Mouse (Mus musculus) mesoderm, embryonic 11.5 days (tissue): Measurements from ENCODE around the gene Dnajc27.
A peak's percentile ranks its signal among the peaks of the same experiment; 100 is the strongest.

ENCODE experiments used
- DNase-seq: peaks from one replicate; pipeline ENCODE4 v3.0.0-alpha.2; 2012; ENCODE audit warnings: low read depth, low spot score

Gene Dnajc27

GRCm38 (mm10) chr12:4082132-4083001 lies at the start of gene Dnajc27:
Gene Dnajc27 (plus strand): TSS chr12:4082583.
- peak; percentile 96 for DNase-seq

GRCm38 (mm10) chr12:4036157-4036556 lies 46.2 kb upstream of the Dnajc27 start:
- no peak for DNase-seq

GRCm38 (mm10) chr12:4037511-4037910 lies 44.9 kb upstream of the Dnajc27 start:
- no peak for DNase-seq

- peak; percentile 91 for DNase-seq
Measured at GRCm38 (mm10) chr12:4038061-4039041, 44.0 kb upstream of the Dnajc27 start, which contains the start of gene Efr3b. Gene Efr3b (minus strand): TSS chr12:4038915.

- DNase-seq, result no peak
Measured at GRCm38 (mm10) chr12:4039046-4039445, 43.3 kb upstream of the Dnajc27 start.

GRCm38 (mm10) chr12:4042411-4042810 lies 40.0 kb upstream of the Dnajc27 start:
- DNase-seq, result no peak

- no peak for DNase-seq
Measured at GRCm38 (mm10) chr12:4045992-4046391, 36.4 kb upstream of the Dnajc27 start.

GRCm38 (mm10) chr12:4048031-4048430 lies 34.4 kb upstream of the Dnajc27 start:
- DNase-seq, result no peak

GRCm38 (mm10) chr12:4050861-4051425 lies 31.4 kb upstream of the Dnajc27 start:
- DNase-seq, result no peak

GRCm38 (mm10) chr12:4053643-4054042 lies 28.7 kb upstream of the Dnajc27 start:
- DNase-seq, result no peak

GRCm38 (mm10) chr12:4054845-4055244 lies 27.5 kb upstream of the Dnajc27 start:
- DNase-seq, result no peak

GRCm38 (mm10) chr12:4058321-4058720 lies 24.1 kb upstream of the Dnajc27 start:
- DNase-seq, result no peak

- no peak for DNase-seq
Measured at GRCm38 (mm10) chr12:4059683-4060082, 22.7 kb upstream of the Dnajc27 start.

- DNase-seq, result no peak
Measured at GRCm38 (mm10) chr12:4065498-4065897, 16.9 kb upstream of the Dnajc27 start.

- no peak for DNase-seq
Measured at GRCm38 (mm10) chr12:4065944-4066343, 16.4 kb upstream of the Dnajc27 start.

GRCm38 (mm10) chr12:4066681-4067459 lies 15.5 kb upstream of the Dnajc27 start:
- no peak for DNase-seq

GRCm38 (mm10) chr12:4068551-4068950 lies 13.8 kb upstream of the Dnajc27 start:
- DNase-seq, result no peak

- no peak for DNase-seq
Measured at GRCm38 (mm10) chr12:4071671-4072070, 10.7 kb upstream of the Dnajc27 start.

GRCm38 (mm10) chr12:4075407-4075806 lies 7.0 kb upstream of the Dnajc27 start:
- DNase-seq, result no peak

GRCm38 (mm10) chr12:4076383-4076782 lies 6.0 kb upstream of the Dnajc27 start:
- DNase-seq, result no peak

GRCm38 (mm10) chr12:4078069-4078468 lies 4.3 kb upstream of the Dnajc27 start:
- no peak for DNase-seq
